Mouse (Mus musculus) G1E (cell line): ENCODE measurements around the gene Orm2.

ENCODE experiments used
- CTCF ChIP-seq: IDR thresholded peaks from 2 replicates; pipeline ENCODE4 v1.5.1; 2012; ENCODE audit warnings: low read depth, low read length, inconsistent platforms, mixed read lengths
- GATA1 ChIP-seq: IDR thresholded peaks from 2 replicates; pipeline ENCODE4 v1.6.1; 2012; ENCODE audit warnings: borderline replicate concordance, low read length, inconsistent platforms, mixed read lengths
- GATA2 ChIP-seq: IDR thresholded peaks from 2 replicates; pipeline ENCODE4 v1.6.1; 2012; ENCODE audit warnings: low read depth, low read length, inconsistent platforms, borderline replicate concordance

GRCm38 (mm10) chr4:63374331-63374730 is 12.1 kb downstream of the Orm2 start:
- TF ChIP-seq CTCF (no peak), GATA2 (no peak), GATA1 (no peak)
